Mouse (Mus musculus) hindbrain, embryonic 16.5 days (tissue): Measurements from ENCODE around the gene Grik4. TPM values are rescaled to one million over a fixed set of nuclear protein-coding genes. Genes with fewer than 3 reads are reported as not detected.

ENCODE experiments used
- ATAC-seq: fragments of 200-750 bp; cut with Nextera tagmentation; 2 replicates; pipeline ENCODE4 v1.8.0; 2017; ENCODE audit warnings: moderate TSS enrichment, moderate library complexity
- H3K27ac ChIP-seq: fragments of 300-500 bp; sonication (generic); 2 replicates; pipeline ENCODE4 v1.5.1; 2014; ENCODE audit warnings: low read depth, mild to moderate bottlenecking, control low read depth, low read length, moderate library complexity
- H3K27me3 ChIP-seq: fragments of 300-500 bp; sonication (generic); replicated peaks from 2 replicates; pipeline ENCODE4 v1.6.1; 2014; ENCODE audit warnings: low read length; ENCODE audit not compliant: control insufficient read depth, insufficient read depth
- H3K36me3 ChIP-seq: fragments of 300-500 bp; sonication (generic); 2 replicates; pipeline ENCODE4 v1.6.1; 2014; ENCODE audit warnings: mild to moderate bottlenecking, low read length, moderate library complexity, mixed read lengths; ENCODE audit not compliant: control insufficient read depth, insufficient read depth
- H3K4me1 ChIP-seq: fragments of 300-500 bp; sonication (generic); 2 replicates; pipeline ENCODE4 v1.6.1; 2014; ENCODE audit warnings: low read depth, low read length; ENCODE audit not compliant: control insufficient read depth, insufficient read depth
- H3K4me2 ChIP-seq: fragments of 300-500 bp; sonication (generic); 2 replicates; pipeline ENCODE4 v1.6.1; 2014; ENCODE audit warnings: mild to moderate bottlenecking, low read length, control low read depth, moderate library complexity
- H3K4me3 ChIP-seq: fragments of 300-500 bp; sonication (generic); 2 replicates; pipeline ENCODE4 v1.5.1; 2014; ENCODE audit warnings: mild to moderate bottlenecking, low read length, control low read depth, moderate library complexity
- H3K9ac ChIP-seq: fragments of 300-500 bp; sonication (generic); 2 replicates; pipeline ENCODE4 v1.6.1; 2014; ENCODE audit warnings: low read depth, mild to moderate bottlenecking, control low read depth, low read length, moderate library complexity
- H3K9me3 ChIP-seq: fragments of 300-500 bp; sonication (generic); 2 replicates; pipeline ENCODE4 v1.6.1; 2014; ENCODE audit warnings: mild to moderate bottlenecking, low read length, moderate library complexity; ENCODE audit not compliant: control insufficient read depth
- WGBS: fragments of 180-500 bp; shearing (Covaris S2); extraction: QIAGEN DNeasy Blood & Tissue Kit; methylation state at CpG from one replicate; pipeline ENCODE4 v1.1.7; 2014; 5-methylcytosine and 5-hydroxymethylcytosine counted together
- polyA plus RNA-seq: library from polyadenylated mRNA; unstranded; fragments of >200 nt; fragmentation: Nextera tagmentation; extraction: Ambion mirVana; gene quantifications from 2 replicates; pipeline ENCODE4 v1.2.1, GENCODE M21; 2015

Gene Grik4
- polyA plus RNA-seq, 1 experiment from 2014 or later: 11.4 TPM

GRCm38 (mm10) chr9:42872885-42873284 is 71.4 kb downstream of the Grik4 start:
- 50% methylated on average over 6 of the region's 6 CpGs for WGBS
- H3K27ac ChIP-seq: no peak overlapping the region
- no peaks in the 10 kb centered on the region for H3K27me3 ChIP-seq
- no peak for ATAC-seq
- no peak overlapping the region for H3K9ac ChIP-seq
- H3K4me1 ChIP-seq: peaks cover 8% of the 10 kb centered on the region; the same call in 1 of the 2 replicates
- no peak overlapping the region for H3K4me2 ChIP-seq
- H3K9me3 ChIP-seq: no peaks in the 10 kb centered on the region
- no peaks in the 10 kb centered on the region for H3K36me3 ChIP-seq
- H3K4me3 ChIP-seq: no peak overlapping the region

GRCm38 (mm10) chr9:42871681-42872080 is 72.6 kb downstream of the Grik4 start:
- H3K4me2 ChIP-seq: no peak overlapping the region
- WGBS: 89% methylated on average over 4 of the region's 4 CpGs
- ATAC-seq: no peak

GRCm38 (mm10) chr9:42870257-42870656 is 74.0 kb downstream of the Grik4 start:
- Histone ChIP-seq H3K27me3 (no peaks in the 10 kb centered on the region), H3K9me3 (no peaks in the 10 kb centered on the region), H3K27ac (no peak overlapping the region), H3K4me1 (peaks cover 16% of the 10 kb centered on the region), H3K4me2 (no peak overlapping the region), H3K4me3 (no peak overlapping the region), H3K9ac (no peak overlapping the region), H3K36me3 (no peaks in the 10 kb centered on the region)
- ATAC-seq: no peak
- WGBS: 45% methylated on average over 9 of the region's 9 CpGs

More at GRCm38 (mm10) chr9:42871681-42872080, 72.6 kb downstream of the Grik4 start:
- H3K9ac ChIP-seq: no peak overlapping the region
- H3K27me3 ChIP-seq: no peaks in the 10 kb centered on the region
- H3K4me3 ChIP-seq: no peak overlapping the region
- no peaks in the 10 kb centered on the region for H3K36me3 ChIP-seq
- H3K27ac ChIP-seq: no peak overlapping the region
- no peaks in the 10 kb centered on the region for H3K9me3 ChIP-seq
- H3K4me1 ChIP-seq: peaks cover 8% of the 10 kb centered on the region; the same call in 1 of the 2 replicates

GRCm38 (mm10) chr9:42868508-42868907 is 75.8 kb downstream of the Grik4 start:
- ATAC-seq: no peak

GRCm38 (mm10) chr9:42866650-42867049 is 77.6 kb downstream of the Grik4 start:
- no peak for ATAC-seq
- no peak overlapping the region for H3K4me3 ChIP-seq
- H3K27me3 ChIP-seq: no peaks in the 10 kb centered on the region
- WGBS: 92% methylated on average over 4 of the region's 4 CpGs
- H3K36me3 ChIP-seq: no peaks in the 10 kb centered on the region
- no peak overlapping the region for H3K27ac ChIP-seq
- no peak overlapping the region for H3K4me2 ChIP-seq
- H3K4me1 ChIP-seq: peaks cover 17% of the 10 kb centered on the region
- H3K9me3 ChIP-seq: no peaks in the 10 kb centered on the region
- H3K9ac ChIP-seq: no peak overlapping the region

More at GRCm38 (mm10) chr9:42868508-42868907, 75.8 kb downstream of the Grik4 start:
- H3K4me3 ChIP-seq: no peak overlapping the region
- no peak overlapping the region for H3K27ac ChIP-seq
- H3K4me1 ChIP-seq: peaks cover 18% of the 10 kb centered on the region
- H3K27me3 ChIP-seq: no peaks in the 10 kb centered on the region
- no peaks in the 10 kb centered on the region for H3K9me3 ChIP-seq
- no peak overlapping the region for H3K9ac ChIP-seq
- WGBS: 40% methylated on average over 10 of the region's 10 CpGs
- no peak overlapping the region for H3K4me2 ChIP-seq
- no peaks in the 10 kb centered on the region for H3K36me3 ChIP-seq

- Histone ChIP-seq H3K4me3 (no peak overlapping the region), H3K9ac (no peak overlapping the region), H3K4me1 (peaks cover 17% of the 10 kb centered on the region), H3K9me3 (no peaks in the 10 kb centered on the region), H3K27ac (no peak overlapping the region), H3K4me2 (no peak overlapping the region), H3K27me3 (no peaks in the 10 kb centered on the region), H3K36me3 (no peaks in the 10 kb centered on the region)
- WGBS: 40% methylated on average over 11 of the region's 11 CpGs
- no peak for ATAC-seq
These were observed 79.1 kb downstream of the Grik4 start for GRCm38 (mm10) chr9:42865036-42865829.

GRCm38 (mm10) chr9:42863360-42863759 is 80.9 kb downstream of the Grik4 start:
- Histone ChIP-seq H3K9ac (no peak overlapping the region), H3K27ac (no peak overlapping the region), H3K9me3 (no peaks in the 10 kb centered on the region), H3K36me3 (no peaks in the 10 kb centered on the region), H3K4me2 (no peak overlapping the region), H3K27me3 (no peaks in the 10 kb centered on the region), H3K4me3 (no peak overlapping the region), H3K4me1 (peaks cover 15% of the 10 kb centered on the region)
- no peak for ATAC-seq
- WGBS: 26% methylated on average over 5 of the region's 5 CpGs

- H3K9me3 ChIP-seq: no peaks in the 10 kb centered on the region
- H3K27me3 ChIP-seq: no peaks in the 10 kb centered on the region
- peaks cover 12% of the 10 kb centered on the region for H3K4me1 ChIP-seq
- H3K36me3 ChIP-seq: no peaks in the 10 kb centered on the region
- H3K4me3 ChIP-seq: no peak overlapping the region
- no peak overlapping the region for H3K4me2 ChIP-seq
- no peak for ATAC-seq
- 66% methylated on average over 5 of the region's 6 CpGs for WGBS
- H3K27ac ChIP-seq: no peak overlapping the region
- H3K9ac ChIP-seq: no peak overlapping the region
These were observed 82.6 kb downstream of the Grik4 start for GRCm38 (mm10) chr9:42861711-42862110.

- H3K4me3 ChIP-seq: no peak overlapping the region
- H3K36me3 ChIP-seq: no peaks in the 10 kb centered on the region
- peaks cover 12% of the 10 kb centered on the region for H3K4me1 ChIP-seq
- H3K27ac ChIP-seq: no peak overlapping the region
- H3K27me3 ChIP-seq: no peaks in the 10 kb centered on the region
- no peak overlapping the region for H3K4me2 ChIP-seq
- no peak overlapping the region for H3K9ac ChIP-seq
- WGBS: 67% methylated on average over 11 of the region's 11 CpGs
- H3K9me3 ChIP-seq: no peaks in the 10 kb centered on the region
- no peak for ATAC-seq
These were observed 83.1 kb downstream of the Grik4 start for GRCm38 (mm10) chr9:42861238-42861637.
